Mouse (Mus musculus): ENCODE results near the gene Vmn1r236. TPM values are rescaled to one million over a fixed set of nuclear protein-coding genes. Genes with fewer than 3 reads are reported as not detected.

The Vmn1r236 gene
- not detected in 2 replicates for polyA plus RNA-seq (2012; ENCODE audit: insufficient read depth, insufficient read length, missing spikeins)

GRCm38 (mm10) chr17:21282642-21283041, at the start of gene Vmn1r236:
Gene Vmn1r236, plus strand, starts transcription at chr17:21282942.
- H3K4me3 ChIP-seq (ENCODE audit: insufficient read depth, low read length): no peak within 1 kb of the TSS
- no peak within 1 kb of the TSS for H3K27ac ChIP-seq (ENCODE audit: insufficient read depth, low read depth, low read length)
- no peaks in the 10 kb centered on the region for H3K4me1 ChIP-seq (ENCODE audit: control insufficient read depth, insufficient read depth, low read length)
- TF ChIP-seq CTCF (IDR thresholded peaks at IDR 0.05; ENCODE audit: low read depth, low read length) (no peak), POLR2A (IDR thresholded peaks at IDR 0.05; ENCODE audit: borderline replicate concordance, low read depth, low read length) (no peak)

DNA sequence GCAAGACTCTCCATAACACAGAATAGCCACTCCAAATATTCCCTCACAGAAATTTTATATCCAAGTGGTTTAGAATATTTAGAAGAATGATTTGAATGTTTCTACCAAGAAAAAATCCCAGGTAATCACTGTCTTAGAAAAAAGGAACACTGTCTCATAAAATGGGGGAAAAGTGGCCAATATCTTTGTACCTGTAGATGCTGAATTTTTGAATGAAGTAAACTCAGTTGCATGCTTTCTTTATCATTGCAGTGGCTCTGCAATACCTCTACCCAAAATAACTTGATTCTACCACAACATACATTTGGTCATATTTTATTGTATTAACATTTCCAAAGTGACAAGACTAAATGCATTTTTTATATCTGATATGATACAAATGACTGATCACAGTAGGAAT, 26.6 kb upstream of the Vmn1r236 start, which contains the start of gene Vmn1r235:
Gene Vmn1r235, plus strand, starts transcription at position 301 of the 400 bp plus-strand sequence.
- Histone ChIP-seq H3K4me1 (ENCODE audit: control insufficient read depth, insufficient read depth, low read length) (no peaks in the 10 kb centered on the region), H3K4me3 (ENCODE audit: insufficient read depth, low read length) (no peak within 1 kb of the TSS), H3K27ac (ENCODE audit: insufficient read depth, low read depth, low read length) (no peak within 1 kb of the TSS)
- TF ChIP-seq CTCF (IDR thresholded peaks at IDR 0.05; ENCODE audit: low read depth, low read length) (no peak), POLR2A (IDR thresholded peaks at IDR 0.05; ENCODE audit: borderline replicate concordance, low read depth, low read length) (no peak)

DNA sequence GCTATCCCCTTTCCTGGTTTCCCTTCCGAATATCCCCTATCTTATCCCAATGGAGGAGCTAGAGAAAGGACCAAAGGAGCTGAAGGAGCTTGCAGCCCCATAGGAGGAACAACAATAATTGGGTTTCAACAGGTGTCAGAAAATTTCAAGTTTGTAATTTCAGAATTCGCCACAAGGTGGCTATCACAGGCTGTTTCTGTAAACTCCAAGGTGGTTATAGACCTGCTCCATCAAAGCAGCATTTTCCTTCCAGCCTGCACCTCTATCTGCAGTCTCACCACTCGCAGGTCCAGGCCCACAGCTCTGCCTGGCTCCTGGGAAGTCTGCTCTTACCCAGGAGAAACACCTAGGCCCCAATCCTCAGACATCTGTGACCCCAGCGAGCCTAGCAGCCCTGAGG, 10.6 kb upstream of the Vmn1r236 start:
- no peak overlapping the region for H3K27ac ChIP-seq (ENCODE audit: insufficient read depth, low read depth, low read length)
- no peaks in the 10 kb centered on the region for H3K4me1 ChIP-seq (ENCODE audit: control insufficient read depth, insufficient read depth, low read length)
- no peak overlapping the region for H3K4me3 ChIP-seq (ENCODE audit: insufficient read depth, low read length)
- TF ChIP-seq CTCF (IDR thresholded peaks at IDR 0.05; ENCODE audit: low read depth, low read length): no peak
- no peak for TF ChIP-seq POLR2A (IDR thresholded peaks at IDR 0.05; ENCODE audit: borderline replicate concordance, low read depth, low read length)

- Histone ChIP-seq H3K27ac (ENCODE audit: insufficient read depth, low read depth, low read length) (no peak overlapping the region), H3K4me3 (ENCODE audit: insufficient read depth, low read length) (no peak overlapping the region), H3K4me1 (ENCODE audit: control insufficient read depth, insufficient read depth, low read length) (no peaks in the 10 kb centered on the region)
- TF ChIP-seq POLR2A (IDR thresholded peaks at IDR 0.05; ENCODE audit: borderline replicate concordance, low read depth, low read length): no peak
- TF ChIP-seq CTCF (IDR thresholded peaks at IDR 0.05; ENCODE audit: low read depth, low read length): no peak
Measured at GRCm38 (mm10) chr17:21284395-21284794, 1.7 kb downstream of the Vmn1r236 start.

DNA sequence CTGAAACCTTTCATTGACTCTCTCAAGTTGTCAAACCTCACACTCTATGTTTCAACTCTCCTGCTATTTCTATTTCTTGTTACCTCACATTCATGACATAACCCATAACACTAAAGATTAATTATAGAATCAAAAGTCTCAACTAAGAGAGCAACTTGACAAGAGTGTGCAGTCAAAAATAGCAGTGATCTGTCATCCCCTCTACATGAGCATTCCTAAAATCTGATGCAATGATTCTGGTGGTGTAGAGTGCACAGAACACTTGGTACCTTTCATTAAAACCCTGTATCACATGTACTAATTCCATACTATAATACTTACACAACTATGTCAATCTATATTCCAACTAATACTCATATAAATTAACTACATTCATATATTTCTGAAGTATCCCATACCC, 7.0 kb downstream of the Vmn1r236 start:
- Histone ChIP-seq H3K4me3 (ENCODE audit: insufficient read depth, low read length) (no peak overlapping the region), H3K27ac (ENCODE audit: insufficient read depth, low read depth, low read length) (no peak overlapping the region), H3K4me1 (ENCODE audit: control insufficient read depth, insufficient read depth, low read length) (no peaks in the 10 kb centered on the region)
- TF ChIP-seq POLR2A (IDR thresholded peaks at IDR 0.05; ENCODE audit: borderline replicate concordance, low read depth, low read length) (no peak), CTCF (IDR thresholded peaks at IDR 0.05; ENCODE audit: low read depth, low read length) (no peak)

DNA sequence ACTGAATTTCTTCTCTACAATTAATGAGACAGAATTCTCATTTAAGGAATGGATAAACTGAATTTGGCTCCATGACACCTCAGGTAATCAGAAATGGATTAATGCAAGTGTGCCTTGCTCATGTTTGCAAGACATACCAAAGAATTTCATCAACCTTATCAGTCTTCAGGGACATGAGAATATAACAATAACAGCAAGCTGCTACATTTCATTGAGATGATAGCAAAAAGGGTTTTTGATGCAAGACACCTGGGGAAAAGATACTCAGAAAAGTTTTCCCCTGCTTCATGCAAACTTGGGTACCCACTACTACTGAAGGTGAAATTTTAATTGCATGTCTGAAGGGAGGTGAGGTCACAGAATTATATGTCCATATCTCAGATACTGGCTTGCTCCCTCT, 28.8 kb downstream of the Vmn1r236 start, which contains the start of gene Vmn1r237:
Gene Vmn1r237, plus strand, starts transcription at position 301 of the 400 bp plus-strand sequence.
- TF ChIP-seq CTCF (IDR thresholded peaks at IDR 0.05; ENCODE audit: low read depth, low read length) (no peak), POLR2A (IDR thresholded peaks at IDR 0.05; ENCODE audit: borderline replicate concordance, low read depth, low read length) (no peak)
- no peaks in the 10 kb centered on the region for H3K4me1 ChIP-seq (ENCODE audit: control insufficient read depth, insufficient read depth, low read length)
- H3K27ac ChIP-seq (ENCODE audit: insufficient read depth, low read depth, low read length): no peak within 1 kb of the TSS
- H3K4me3 ChIP-seq (ENCODE audit: insufficient read depth, low read length): no peak within 1 kb of the TSS

Other genes starting within 250 kb of the Vmn1r236 start
- not detected in 2 replicates for gene Vmn1r234, start 56.9 kb upstream of the Vmn1r236 start, polyA plus RNA-seq (2012; ENCODE audit: insufficient read depth, insufficient read length, missing spikeins)
- not detected in 2 replicates for gene Vmn1r235, start 26.5 kb upstream of the Vmn1r236 start, polyA plus RNA-seq (2012; ENCODE audit: insufficient read depth, insufficient read length, missing spikeins)
- 0.19 TPM in 1 of 2 replicates, not detected in the other for gene Vmn1r237, start 28.9 kb downstream of the Vmn1r236 start, polyA plus RNA-seq (2012; ENCODE audit: insufficient read depth, insufficient read length, missing spikeins)
- gene Zfp677, start 100.8 kb downstream of the Vmn1r236 start, polyA plus RNA-seq (2012; ENCODE audit: insufficient read depth, insufficient read length, missing spikeins): 6.8 and 7.4 TPM in 2 replicates
- 2.7 and 3.8 TPM in 2 replicates for gene Zfp54, start 140.3 kb downstream of the Vmn1r236 start, polyA plus RNA-seq (2012; ENCODE audit: insufficient read depth, insufficient read length, missing spikeins)
- gene Zfp51, start 167.4 kb downstream of the Vmn1r236 start, polyA plus RNA-seq (2012; ENCODE audit: insufficient read depth, insufficient read length, missing spikeins): 5.9 and 8.1 TPM in 2 replicates
- 13.5 and 13.8 TPM in 2 replicates for gene Zfp53, start 206.1 kb downstream of the Vmn1r236 start, polyA plus RNA-seq (2012; ENCODE audit: insufficient read depth, insufficient read length, missing spikeins)